Mouse (Mus musculus): ENCODE measurements around the gene Parp16. TPM values are rescaled to one million over a fixed set of nuclear protein-coding genes. Genes with fewer than 3 reads are reported as not detected.
"Not testable (repeated sequence)": the region's sequence is repeated elsewhere in the genome, so short reads cannot be mapped to it uniquely, and the experiment has no call there.

Parp16 gene
- total RNA-seq, 1 experiment from 2014 or later = 26.9 TPM

GRCm38 (mm10) chr9:65243249-65243648 is 48.1 kb downstream of the Parp16 start:
- no peak for DNase-seq

DNA sequence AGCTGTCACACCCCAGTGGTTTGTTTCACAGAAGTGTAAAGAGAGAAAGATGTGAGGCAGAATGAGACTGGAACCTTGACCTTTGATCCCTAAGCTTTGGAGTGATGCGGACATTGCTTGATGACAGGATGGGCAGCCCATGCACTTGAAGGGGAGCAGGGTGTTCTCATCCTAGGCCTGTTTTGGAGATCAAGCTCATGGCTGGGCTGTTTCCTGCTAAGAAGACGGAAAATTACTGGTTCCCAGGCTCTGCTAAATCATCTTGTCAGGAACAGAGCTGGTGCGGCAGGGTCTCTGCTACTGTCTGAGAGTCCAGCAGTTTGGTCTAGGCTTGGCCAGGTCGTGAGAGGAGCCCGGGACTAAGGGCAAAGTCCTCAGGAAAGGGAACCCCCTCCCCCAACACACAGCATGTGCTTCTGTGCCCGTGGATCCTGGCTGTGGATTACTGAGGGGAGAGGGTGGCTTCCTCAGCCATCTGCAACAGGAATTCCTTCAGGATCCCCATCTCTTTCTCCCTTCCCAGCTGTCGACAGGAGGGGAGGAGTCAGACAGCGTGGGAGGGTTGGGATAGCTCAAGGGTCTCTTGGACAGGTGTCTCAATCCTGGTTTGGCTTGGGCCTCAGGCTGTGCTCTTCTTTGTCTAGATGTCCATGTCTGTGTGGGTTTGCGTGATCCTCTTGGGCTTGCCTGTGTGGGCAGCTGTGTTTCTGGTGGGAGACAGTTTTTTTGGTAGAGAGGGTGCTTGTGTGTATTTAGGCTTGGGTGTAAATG is 49.1 kb downstream of the Parp16 start:
- no peak for DNase-seq

GRCm38 (mm10) chr9:65247502-65248376 is 52.6 kb downstream of the Parp16 start:
- DNase-seq = no peak

DNA sequence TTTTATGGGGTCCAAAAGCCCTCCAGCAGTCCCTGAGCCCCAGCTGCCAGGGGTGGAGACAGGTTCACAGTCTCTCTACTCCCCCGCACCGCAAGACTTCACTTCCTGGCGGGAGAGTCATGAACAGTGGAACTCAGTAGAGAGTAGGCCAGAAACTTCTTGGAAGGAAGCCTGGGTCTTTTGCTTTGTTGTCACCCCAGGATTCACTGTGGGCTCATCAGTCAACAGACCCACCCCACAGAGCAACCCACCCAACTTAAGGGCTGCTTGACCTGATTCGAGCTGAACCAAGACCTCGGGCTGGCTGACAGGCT is 53.2 kb downstream of the Parp16 start:
- no peak for DNase-seq

GRCm38 (mm10) chr9:65252026-65252425 is 56.9 kb downstream of the Parp16 start:
- peak; percentile 63 for DNase-seq

DNA sequence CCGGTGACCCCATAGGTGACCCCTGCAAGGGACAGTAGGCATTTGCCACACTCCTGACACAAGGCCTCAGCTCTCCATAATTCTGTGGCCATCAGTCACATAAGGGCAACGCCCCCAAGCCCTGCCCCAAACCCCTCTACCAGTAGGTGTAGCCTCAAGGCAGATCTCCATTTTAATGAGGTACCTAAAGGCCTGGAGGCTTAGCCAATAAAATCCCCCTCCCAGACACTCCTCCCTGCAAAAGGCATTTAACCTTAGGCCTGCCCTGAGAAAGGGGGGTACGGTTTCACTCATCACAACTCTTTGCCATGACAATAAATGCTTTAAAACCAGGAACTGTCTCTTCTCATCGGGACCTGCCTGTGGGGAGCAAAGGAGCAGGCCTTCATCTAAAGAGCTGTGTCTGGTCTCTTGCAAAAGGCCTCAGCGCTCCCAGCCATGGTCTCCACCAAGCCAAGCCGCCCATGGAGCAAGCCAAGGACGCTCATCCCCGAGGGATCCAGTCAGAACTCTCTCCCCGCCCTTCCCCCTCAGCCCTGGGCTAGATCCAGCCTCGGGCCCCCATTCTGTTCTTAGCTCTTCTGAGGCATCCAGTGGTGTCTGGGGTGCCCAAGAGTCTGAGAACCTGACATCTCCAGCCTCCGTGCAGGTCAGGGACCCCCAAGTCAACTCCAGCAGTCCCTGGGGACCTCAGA is 60.9 kb downstream of the Parp16 start:
- no peak for DNase-seq

- no peak for DNase-seq
Measured at GRCm38 (mm10) chr9:65257218-65257910, 62.2 kb downstream of the Parp16 start.

DNA sequence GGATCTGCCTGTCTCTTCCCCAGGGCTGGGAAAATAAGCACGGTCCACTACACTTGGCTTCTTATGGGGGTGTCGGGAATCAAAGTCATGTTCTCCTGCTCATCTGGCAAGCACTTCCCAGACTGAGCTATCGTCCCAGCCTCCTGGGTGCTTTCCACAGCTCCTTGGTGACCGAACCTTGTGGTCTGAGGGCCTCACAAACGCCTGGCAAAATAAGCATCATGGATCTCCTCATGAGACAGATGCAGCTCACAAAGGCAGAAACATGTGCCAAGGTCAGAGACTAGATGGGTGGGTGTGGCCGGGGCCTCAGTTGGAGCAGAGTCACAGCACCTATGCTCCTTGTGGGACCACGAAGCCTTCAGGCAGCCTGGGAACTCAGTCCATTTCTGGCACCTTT is 64.2 kb downstream of the Parp16 start:
- no peak for DNase-seq

GRCm38 (mm10) chr9:65261591-65262230 is 66.6 kb downstream of the Parp16 start:
- DNase-seq = no peak

GRCm38 (mm10) chr9:65262641-65263120 is 67.5 kb downstream of the Parp16 start:
- DNase-seq = no peak

DNA sequence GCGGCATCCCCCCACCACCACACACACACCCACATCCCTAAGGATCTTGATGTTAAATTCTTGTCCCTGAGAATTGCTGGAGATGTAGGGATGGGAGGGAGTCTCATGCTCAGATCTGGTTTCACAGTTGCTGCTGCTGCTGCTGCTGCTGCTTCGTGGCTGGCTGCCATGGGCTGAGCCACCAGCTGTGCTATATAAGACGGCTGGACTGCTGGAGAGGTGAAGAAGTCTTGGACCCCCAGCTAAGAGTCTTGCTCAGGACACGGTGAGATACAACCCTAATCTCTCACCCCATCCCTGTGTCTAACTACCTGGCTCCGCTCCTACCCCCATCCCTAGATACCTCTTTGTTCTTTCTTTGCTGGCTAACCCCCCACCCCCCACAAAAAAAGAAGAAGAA is 69.8 kb downstream of the Parp16 start, which contains the start of gene Cilp:
Gene Cilp, plus strand, starts transcription at position 222 of the 400 bp plus-strand sequence.
- DNase-seq = no peak

GRCm38 (mm10) chr9:65267742-65268515 is 72.8 kb downstream of the Parp16 start:
- DNase-seq = no peak

GRCm38 (mm10) chr9:65273048-65273809 is 78.1 kb downstream of the Parp16 start:
- no peak for DNase-seq

GRCm38 (mm10) chr9:65273873-65274272 is 78.7 kb downstream of the Parp16 start:
- no peak for DNase-seq

- DNase-seq = not testable (repeated sequence)
Measured at GRCm38 (mm10) chr9:65274851-65275250, 79.7 kb downstream of the Parp16 start.

DNA sequence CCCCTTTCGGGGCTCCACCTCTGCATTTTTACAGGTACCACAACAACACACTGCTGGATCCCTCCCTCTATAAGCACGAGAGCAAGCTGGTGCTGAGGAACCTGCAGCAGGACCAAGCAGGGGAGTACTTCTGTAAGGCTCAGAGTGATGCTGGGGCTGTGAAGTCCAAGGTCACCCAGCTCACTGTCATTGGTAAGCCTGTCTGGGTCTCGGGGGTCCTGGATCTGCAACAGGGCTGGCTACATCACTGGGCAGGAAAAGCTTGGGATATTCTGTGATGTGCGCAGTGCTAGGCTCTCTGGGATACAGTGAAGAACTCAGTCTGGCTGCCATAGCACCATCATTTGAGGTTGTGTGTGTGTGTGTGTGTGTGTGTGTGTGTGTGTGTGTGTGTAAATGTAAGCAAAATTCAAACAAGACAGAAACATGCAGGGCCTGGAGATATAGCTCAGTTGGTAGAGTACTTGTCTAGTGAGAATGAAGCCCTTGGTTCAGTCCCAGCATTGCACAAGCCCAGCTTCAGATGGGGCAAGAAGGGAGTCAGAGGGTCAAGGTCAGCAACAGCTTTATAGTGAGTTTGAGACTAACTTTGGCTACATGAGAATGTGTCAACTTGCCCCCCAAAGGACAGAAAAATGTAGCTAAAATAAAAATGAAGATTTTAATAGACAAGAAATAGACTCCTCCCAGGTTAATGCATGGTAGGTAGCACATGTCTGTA is 80.8 kb downstream of the Parp16 start:
- no peak for DNase-seq

DNA sequence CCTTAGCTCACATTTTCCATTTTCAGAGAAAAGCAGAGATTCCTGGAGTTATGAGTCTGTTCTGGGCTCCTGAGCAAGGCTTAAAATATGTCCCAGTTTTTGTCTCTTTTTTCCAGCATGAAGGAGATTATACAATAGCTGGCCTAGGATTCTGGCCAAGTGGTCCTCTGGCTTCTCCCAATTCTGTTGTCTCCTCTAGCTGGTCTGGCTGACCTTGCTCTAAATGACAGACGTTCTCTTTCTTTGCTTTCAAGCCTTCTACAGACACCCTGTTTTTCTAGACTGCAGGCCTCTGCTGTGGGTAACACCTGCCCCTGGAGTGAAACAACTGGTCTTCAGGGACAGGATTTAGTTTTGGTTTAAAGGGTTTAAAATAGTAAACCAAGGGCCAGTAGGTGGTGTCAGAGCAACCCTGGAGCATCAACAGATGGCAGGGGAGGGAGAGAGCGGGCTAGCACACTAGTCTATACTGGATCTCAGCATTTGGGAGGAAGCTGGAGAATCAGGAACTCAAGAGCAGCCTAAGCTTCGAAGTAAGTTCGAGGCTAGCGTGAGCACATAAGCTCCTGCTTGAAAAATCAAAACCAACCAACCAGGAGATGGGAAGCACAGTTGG is 86.5 kb downstream of the Parp16 start:
- DNase-seq = no peak

DNA sequence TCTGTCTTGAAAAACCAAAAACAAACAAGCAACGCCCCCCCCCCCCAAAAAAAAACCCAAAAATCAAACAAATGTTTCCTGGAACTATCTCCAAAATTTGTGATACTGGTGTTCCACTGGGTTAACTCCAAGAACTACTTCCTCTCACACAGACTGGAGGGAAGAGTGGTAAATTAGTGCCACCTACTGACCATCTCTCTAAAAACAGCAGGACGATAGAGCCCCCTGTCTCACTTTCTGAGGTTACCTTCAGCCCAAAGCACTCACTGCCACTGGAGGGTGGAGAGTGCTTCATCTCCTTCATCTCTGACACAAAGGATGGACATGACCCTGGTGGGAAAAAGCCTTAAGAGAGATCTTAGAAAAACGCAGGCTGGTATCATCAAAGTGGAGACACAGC is 88.1 kb downstream of the Parp16 start:
- no peak for DNase-seq

GRCm38 (mm10) chr9:65288252-65288651 is 93.1 kb downstream of the Parp16 start:
- not testable (repeated sequence) for DNase-seq

Measured in adrenal gland, postnatal 25 days (tissue).